Mouse (Mus musculus) heart, embryonic 11.5 days (tissue): ENCODE measurements around the gene Wdr95. TPM values are rescaled to one million over a fixed set of nuclear protein-coding genes. Genes with fewer than 3 reads are reported as not detected.

Experiments
- ATAC-seq: fragments of 200-750 bp; cut with Nextera tagmentation; replicated peaks from 2 replicates; pipeline ENCODE4 v1.8.0; 2017; ENCODE audit warnings: moderate library complexity; ENCODE audit not compliant: insufficient number of reproducible peaks, low FRiP score, low TSS enrichment
- H3K27ac ChIP-seq: fragments of 300-500 bp; sonication (generic); 2 replicates; pipeline ENCODE4 v1.5.1; 2014; ENCODE audit warnings: mild to moderate bottlenecking, low read depth, low read length
- H3K27me3 ChIP-seq: fragments of 300-500 bp; sonication (generic); 2 replicates; pipeline ENCODE4 v1.6.1; 2014; ENCODE audit warnings: mild to moderate bottlenecking, low read length, mixed read lengths; ENCODE audit not compliant: control insufficient read depth, insufficient read depth
- H3K36me3 ChIP-seq: fragments of 300-500 bp; sonication (generic); 2 replicates; pipeline ENCODE4 v1.6.1; 2014; ENCODE audit warnings: mild to moderate bottlenecking, low read length, moderate library complexity, mixed read lengths; ENCODE audit not compliant: control insufficient read depth, insufficient read depth
- H3K4me1 ChIP-seq: fragments of 300-500 bp; sonication (generic); 2 replicates; pipeline ENCODE4 v1.6.1; 2014; ENCODE audit warnings: low read length; ENCODE audit not compliant: control insufficient read depth, insufficient read depth
- H3K4me2 ChIP-seq: fragments of 300-500 bp; sonication (generic); 2 replicates; pipeline ENCODE4 v1.6.1; 2014; ENCODE audit warnings: mild to moderate bottlenecking, moderate library complexity
- H3K4me3 ChIP-seq: fragments of 300-500 bp; sonication (generic); 2 replicates; pipeline ENCODE4 v1.5.1; 2014; ENCODE audit warnings: low read depth, low read length
- H3K9ac ChIP-seq: fragments of 300-500 bp; sonication (generic); 2 replicates; pipeline ENCODE4 v1.6.1; 2014; ENCODE audit warnings: mild to moderate bottlenecking, low read depth, low read length, moderate library complexity
- H3K9me3 ChIP-seq: fragments of 300-500 bp; sonication (generic); replicated peaks from 2 replicates; pipeline ENCODE4 v1.6.1; 2016; ENCODE audit warnings: low read length; ENCODE audit not compliant: control insufficient read depth
- WGBS: fragments of 180-500 bp; shearing (Covaris S2); extraction: QIAGEN DNeasy Blood & Tissue Kit; methylation state at CpG from one replicate; pipeline ENCODE4 v1.1.7; 2014; ENCODE audit not compliant: insufficient replicate concordance; 5-methylcytosine and 5-hydroxymethylcytosine counted together
- polyA plus RNA-seq: library from polyadenylated mRNA; unstranded; fragments of >200 nt; fragmentation: Nextera tagmentation; extraction: Ambion mirVana; gene quantifications from 2 replicates; pipeline ENCODE4 v1.2.1, GENCODE M21; 2014

Wdr95 gene
- polyA plus RNA-seq, 1 experiment from 2014 or later: 0.09 TPM

GRCm38 (mm10) chr5:149512695-149513094, 15.8 kb upstream of the Wdr95 start:
- WGBS: 54% methylated on average over 3 of the region's 3 CpGs
- ATAC-seq: no peak
- Histone ChIP-seq H3K9ac (no peak overlapping the region), H3K27me3 (no peaks in the 10 kb centered on the region), H3K9me3 (no peaks in the 10 kb centered on the region), H3K4me1 (peaks cover 14% of the 10 kb centered on the region), H3K36me3 (no peaks in the 10 kb centered on the region), H3K4me2 (no peak overlapping the region), H3K27ac (no peak overlapping the region), H3K4me3 (no peak overlapping the region)

GRCm38 (mm10) chr5:149513438-149514086, 14.9 kb upstream of the Wdr95 start:
- Histone ChIP-seq H3K9me3 (no peaks in the 10 kb centered on the region), H3K9ac (no peak overlapping the region), H3K36me3 (no peaks in the 10 kb centered on the region), H3K4me2 (peak overlapping the region; percentile 57), H3K27me3 (no peaks in the 10 kb centered on the region), H3K4me3 (no peak overlapping the region), H3K4me1 (peaks cover 15% of the 10 kb centered on the region), H3K27ac (peak overlapping the region; percentile 92)
- no peak for ATAC-seq
- 49% methylated on average over 9 of the region's 9 CpGs for WGBS

GRCm38 (mm10) chr5:149514087-149514671, 14.3 kb upstream of the Wdr95 start:
- Histone ChIP-seq H3K4me3 (0 out of 2 replicates have a peak overlapping the region, but pooled peaks have one; percentile 3), H3K36me3 (no peaks in the 10 kb centered on the region), H3K9me3 (no peaks in the 10 kb centered on the region), H3K4me1 (peaks cover 15% of the 10 kb centered on the region), H3K4me2 (peak overlapping the region; percentile 57), H3K27me3 (no peaks in the 10 kb centered on the region), H3K9ac (peak overlapping the region; percentile 43; the same call in 1 of the 2 replicates), H3K27ac (peak overlapping the region; percentile 92)
- ATAC-seq: peak; percentile 43; the same call in 1 of the 2 replicates
- WGBS: 16% methylated on average over 14 of the region's 14 CpGs

- ATAC-seq: no peak
- peaks cover 15% of the 10 kb centered on the region for H3K4me1 ChIP-seq
- 62% methylated on average over 2 of the region's 3 CpGs for WGBS
- H3K9ac ChIP-seq: no peak overlapping the region
- H3K36me3 ChIP-seq: no peaks in the 10 kb centered on the region
- no peaks in the 10 kb centered on the region for H3K9me3 ChIP-seq
- H3K4me3 ChIP-seq: no peak overlapping the region
- H3K4me2 ChIP-seq: peak overlapping the region; percentile 57
- H3K27me3 ChIP-seq: no peaks in the 10 kb centered on the region
- H3K27ac ChIP-seq: peak overlapping the region; percentile 92
Observed at GRCm38 (mm10) chr5:149514890-149515289, 13.6 kb upstream of the Wdr95 start.

GRCm38 (mm10) chr5:149517116-149517515, 11.4 kb upstream of the Wdr95 start:
- no peak overlapping the region for H3K4me3 ChIP-seq
- WGBS: 69% methylated on average over 6 of the region's 6 CpGs
- H3K9ac ChIP-seq: no peak overlapping the region
- H3K4me2 ChIP-seq: no peak overlapping the region
- no peaks in the 10 kb centered on the region for H3K36me3 ChIP-seq
- ATAC-seq: no peak
- H3K27ac ChIP-seq: no peak overlapping the region
- H3K4me1 ChIP-seq: peaks cover 23% of the 10 kb centered on the region
- no peaks in the 10 kb centered on the region for H3K27me3 ChIP-seq
- H3K9me3 ChIP-seq: no peaks in the 10 kb centered on the region

GRCm38 (mm10) chr5:149520806-149521205, 7.7 kb upstream of the Wdr95 start:
- H3K27ac ChIP-seq: no peak overlapping the region
- H3K4me1 ChIP-seq: peaks cover 17% of the 10 kb centered on the region
- no peak overlapping the region for H3K4me3 ChIP-seq
- H3K9ac ChIP-seq: no peak overlapping the region
- no peaks in the 10 kb centered on the region for H3K36me3 ChIP-seq
- no peaks in the 10 kb centered on the region for H3K27me3 ChIP-seq
- ATAC-seq: no peak
- H3K9me3 ChIP-seq: no peaks in the 10 kb centered on the region
- WGBS: 79% methylated on average over 5 of the region's 5 CpGs
- H3K4me2 ChIP-seq: no peak overlapping the region

GRCm38 (mm10) chr5:149523856-149524241, 4.6 kb upstream of the Wdr95 start:
- 62% methylated on average over 6 of the region's 6 CpGs for WGBS
- Histone ChIP-seq H3K4me3 (no peak overlapping the region; the same call in 1 of the 2 replicates), H3K4me1 (peaks cover 17% of the 10 kb centered on the region), H3K9me3 (no peaks in the 10 kb centered on the region), H3K36me3 (no peaks in the 10 kb centered on the region), H3K4me2 (peak overlapping the region; percentile 57), H3K27ac (0 out of 2 replicates have a peak overlapping the region, but pooled peaks have one; percentile 29), H3K27me3 (no peaks in the 10 kb centered on the region), H3K9ac (no peak overlapping the region)
- ATAC-seq: no peak

- peak; percentile 64; the same call in 1 of the 2 replicates for ATAC-seq
- Histone ChIP-seq H3K36me3 (no peaks in the 10 kb centered on the region), H3K9ac (no peak overlapping the region), H3K4me1 (peaks cover 17% of the 10 kb centered on the region), H3K27ac (0 out of 2 replicates have a peak overlapping the region, but pooled peaks have one; percentile 29), H3K27me3 (no peaks in the 10 kb centered on the region), H3K9me3 (no peaks in the 10 kb centered on the region), H3K4me2 (peak overlapping the region; percentile 57), H3K4me3 (peak overlapping the region; percentile 25; the same call in 1 of the 2 replicates)
- WGBS: 18% methylated on average over 16 of the region's 16 CpGs
Observed at GRCm38 (mm10) chr5:149524242-149524858, 4.1 kb upstream of the Wdr95 start.
